Mouse (Mus musculus): ENCODE results near the gene Stbd1.

- TF ChIP-seq CTCF (IDR thresholded peaks at IDR 0.05; ENCODE audit: low read depth), result no peak
- TF ChIP-seq EP300 (IDR thresholded peaks at IDR 0.05; ENCODE audit: low read depth), result no peak
These were observed 31.6 kb upstream of the Stbd1 start for GRCm38 (mm10) chr5:92571232-92571631.

Measured in heart, postnatal 0 days (tissue).